Mouse (Mus musculus) forebrain, embryonic 16.5 days (tissue): ENCODE measurements around the gene Supt3. TPM values are rescaled to one million over a fixed set of nuclear protein-coding genes. Genes with fewer than 3 reads are reported as not detected.

Experiments used
- ATAC-seq: fragments of 200-750 bp; cut with Nextera tagmentation; 2 replicates; pipeline ENCODE4 v1.8.0; 2017; ENCODE audit warnings: mild to moderate bottlenecking, moderate library complexity
- H3K27ac ChIP-seq: fragments of 300-500 bp; sonication (generic); 2 replicates; pipeline ENCODE4 v1.5.1; 2014; ENCODE audit warnings: low read length, control low read depth
- H3K27me3 ChIP-seq: fragments of 300-500 bp; sonication (generic); replicated peaks from 2 replicates; pipeline ENCODE4 v1.6.1; 2014; ENCODE audit warnings: low read length; ENCODE audit not compliant: control insufficient read depth, insufficient read depth
- H3K36me3 ChIP-seq: fragments of 300-500 bp; sonication (generic); 2 replicates; pipeline ENCODE4 v1.6.1; 2014; ENCODE audit not compliant: control insufficient read depth, insufficient read depth
- H3K4me1 ChIP-seq: fragments of 300-500 bp; sonication (generic); replicated peaks from 2 replicates; pipeline ENCODE4 v1.6.1; 2014; ENCODE audit warnings: low read length; ENCODE audit not compliant: control insufficient read depth, insufficient read depth
- H3K4me2 ChIP-seq: fragments of 300-500 bp; sonication (generic); 2 replicates; pipeline ENCODE4 v1.6.1; 2014; ENCODE audit warnings: mild to moderate bottlenecking, low read length, control low read depth
- H3K4me3 ChIP-seq: fragments of 300-500 bp; sonication (generic); replicated peaks from 2 replicates; pipeline ENCODE4 v1.5.1; 2014; ENCODE audit warnings: mild to moderate bottlenecking, low read length, control low read depth
- H3K9ac ChIP-seq: fragments of 300-500 bp; sonication (generic); replicated peaks from 2 replicates; pipeline ENCODE4 v1.6.1; 2014; ENCODE audit warnings: low read depth, low read length, control low read depth
- H3K9me3 ChIP-seq: fragments of 300-500 bp; sonication (generic); 2 replicates; pipeline ENCODE4 v1.6.1; 2016; ENCODE audit warnings: low read length; ENCODE audit not compliant: control insufficient read depth
- WGBS: fragments of 180-500 bp; shearing (Covaris S2); extraction: QIAGEN DNeasy Blood & Tissue Kit; methylation state at CpG from one replicate; pipeline ENCODE4 v1.1.7; 2014; 5-methylcytosine and 5-hydroxymethylcytosine counted together
- polyA plus RNA-seq: library from polyadenylated mRNA; unstranded; fragments of >200 nt; fragmentation: Nextera tagmentation; extraction: Ambion mirVana; gene quantifications from 2 replicates; pipeline ENCODE4 v1.2.1, GENCODE M21; 2015

The Supt3 gene
- polyA plus RNA-seq, 1 experiment from 2014 or later, result 20.5 TPM

- H3K27me3 ChIP-seq, result no peaks in the 10 kb centered on the region
- H3K27ac ChIP-seq, result no peak overlapping the region
- H3K4me2 ChIP-seq, result no peak overlapping the region
- H3K4me3 ChIP-seq, result no peak overlapping the region
- 88% methylated on average over 3 of the region's 3 CpGs for WGBS
- H3K4me1 ChIP-seq, result no peaks in the 10 kb centered on the region
- no peak for ATAC-seq
- H3K9me3 ChIP-seq, result no peaks in the 10 kb centered on the region
- no peaks in the 10 kb centered on the region for H3K36me3 ChIP-seq
- H3K9ac ChIP-seq, result no peak overlapping the region
Observed at GRCm38 (mm10) chr17:45028441-45028840, 251.5 kb downstream of the Supt3 start.

- H3K4me1 ChIP-seq, result no peaks in the 10 kb centered on the region
- H3K9me3 ChIP-seq, result no peaks in the 10 kb centered on the region
- WGBS, result 94% methylated on average over 1 of the region's 1 CpGs
- no peak for ATAC-seq
- H3K27ac ChIP-seq, result no peak overlapping the region
- H3K4me2 ChIP-seq, result no peak overlapping the region
- no peaks in the 10 kb centered on the region for H3K27me3 ChIP-seq
- H3K9ac ChIP-seq, result no peak overlapping the region
- H3K36me3 ChIP-seq, result no peaks in the 10 kb centered on the region
- H3K4me3 ChIP-seq, result no peak overlapping the region
Observed at GRCm38 (mm10) chr17:45029106-45029505, 252.2 kb downstream of the Supt3 start.

DNA sequence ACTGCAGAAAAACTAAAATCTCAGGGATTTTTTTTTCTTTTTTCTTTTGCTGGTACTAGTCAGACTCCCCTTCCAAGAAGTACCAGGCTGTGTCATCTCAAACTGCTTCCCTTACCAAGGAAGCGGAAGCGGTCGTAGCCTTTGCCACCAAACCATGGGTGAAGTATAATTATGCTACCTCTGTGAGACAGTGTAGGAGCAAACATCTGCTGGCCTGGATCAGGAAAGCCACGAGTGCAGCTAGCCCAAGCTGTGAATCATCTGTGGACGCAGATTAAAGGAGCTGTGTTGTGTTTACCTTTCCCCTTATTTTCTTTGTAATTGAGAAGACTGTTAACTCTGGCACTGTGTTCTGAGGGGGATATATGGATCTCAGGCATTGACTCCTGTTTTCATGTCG, 255.3 kb downstream of the Supt3 start:
- no peaks in the 10 kb centered on the region for H3K36me3 ChIP-seq
- ATAC-seq, result no peak
- no peak overlapping the region for H3K4me2 ChIP-seq
- no peak overlapping the region for H3K9ac ChIP-seq
- no peaks in the 10 kb centered on the region for H3K4me1 ChIP-seq
- no peak overlapping the region for H3K27ac ChIP-seq
- H3K27me3 ChIP-seq, result no peaks in the 10 kb centered on the region
- 83% methylated on average over 6 of the region's 6 CpGs for WGBS
- H3K4me3 ChIP-seq, result no peak overlapping the region
- H3K9me3 ChIP-seq, result no peaks in the 10 kb centered on the region

GRCm38 (mm10) chr17:45033617-45034016, 256.7 kb downstream of the Supt3 start:
- no peaks in the 10 kb centered on the region for H3K4me1 ChIP-seq
- H3K27ac ChIP-seq, result no peak overlapping the region
- no peak for ATAC-seq
- no peak overlapping the region for H3K4me2 ChIP-seq
- H3K9ac ChIP-seq, result no peak overlapping the region
- H3K4me3 ChIP-seq, result no peak overlapping the region
- H3K27me3 ChIP-seq, result no peaks in the 10 kb centered on the region
- no peaks in the 10 kb centered on the region for H3K9me3 ChIP-seq
- no peaks in the 10 kb centered on the region for H3K36me3 ChIP-seq
- 86% methylated on average over 7 of the region's 7 CpGs for WGBS

DNA sequence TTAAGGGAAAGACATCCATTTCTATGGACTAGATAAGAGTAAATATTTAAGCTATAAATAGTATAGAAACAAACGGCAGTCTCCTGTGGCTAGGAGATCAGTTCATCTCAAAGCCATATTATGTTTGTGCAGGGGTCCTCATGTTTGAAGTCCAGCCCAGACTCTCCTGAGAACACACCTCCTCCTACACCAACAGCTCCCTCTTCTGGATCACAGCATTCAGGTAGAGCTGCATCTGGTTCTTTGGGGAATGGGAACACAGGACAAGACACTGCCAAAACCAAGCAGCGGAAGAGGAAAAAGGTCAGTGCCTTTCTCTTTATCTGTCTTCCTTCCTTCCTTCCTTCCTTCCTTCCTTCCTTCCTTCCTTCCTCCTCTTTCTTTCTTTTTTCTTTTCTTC, 264.1 kb downstream of the Supt3 start:
- Histone ChIP-seq H3K4me1 (no peaks in the 10 kb centered on the region), H3K4me3 (no peak overlapping the region), H3K27me3 (no peaks in the 10 kb centered on the region), H3K9me3 (no peaks in the 10 kb centered on the region), H3K4me2 (no peak overlapping the region), H3K27ac (no peak overlapping the region), H3K9ac (no peak overlapping the region), H3K36me3 (no peaks in the 10 kb centered on the region)
- WGBS, result 95% methylated on average over 2 of the region's 2 CpGs
- no peak for ATAC-seq

DNA sequence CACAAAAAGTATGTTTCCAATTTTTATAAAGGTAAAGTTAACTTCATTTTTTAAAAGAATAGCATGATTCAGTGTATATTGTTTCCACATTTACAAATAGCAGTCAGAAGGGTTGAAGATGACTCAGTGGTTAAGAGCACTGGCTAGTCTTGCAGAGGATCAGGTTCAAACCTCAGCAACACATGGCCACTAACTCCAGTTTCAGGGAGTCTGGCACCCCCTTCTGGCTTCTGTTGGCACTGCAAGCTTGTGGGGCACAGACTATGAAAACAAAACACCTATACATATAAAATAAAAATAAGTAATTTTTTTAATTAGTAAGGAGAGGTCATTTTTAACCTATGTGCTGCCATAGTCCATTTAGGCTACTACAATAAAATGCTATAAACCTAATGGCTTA, 268.9 kb downstream of the Supt3 start:
- Histone ChIP-seq H3K9ac (no peak overlapping the region), H3K4me3 (no peak overlapping the region), H3K27me3 (no peaks in the 10 kb centered on the region), H3K4me2 (no peak overlapping the region), H3K9me3 (no peaks in the 10 kb centered on the region), H3K4me1 (no peaks in the 10 kb centered on the region), H3K36me3 (no peaks in the 10 kb centered on the region), H3K27ac (no peak overlapping the region)
- ATAC-seq, result no peak

DNA sequence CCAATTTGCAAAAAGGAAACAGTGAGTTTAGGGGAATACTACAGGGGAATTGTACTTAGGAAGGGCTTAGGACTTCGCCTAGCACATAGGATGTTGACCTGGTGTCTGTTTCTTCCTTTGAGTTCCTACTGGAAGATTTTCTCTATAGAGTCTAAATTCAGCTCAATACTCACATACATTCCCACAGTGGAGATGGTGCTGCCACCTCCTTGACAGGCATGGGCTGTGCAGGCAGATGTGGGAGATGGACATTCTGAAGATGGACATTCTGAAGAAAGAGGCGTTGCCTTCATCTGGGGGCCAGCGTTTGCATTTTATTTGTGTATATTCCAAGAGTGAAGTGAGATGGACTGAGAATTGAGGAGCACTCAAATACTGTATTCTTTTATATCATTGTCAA, 269.6 kb downstream of the Supt3 start:
- Histone ChIP-seq H3K27me3 (no peaks in the 10 kb centered on the region), H3K4me2 (no peak overlapping the region), H3K9ac (no peak overlapping the region), H3K9me3 (no peaks in the 10 kb centered on the region), H3K36me3 (no peaks in the 10 kb centered on the region), H3K27ac (no peak overlapping the region), H3K4me1 (no peaks in the 10 kb centered on the region), H3K4me3 (no peak overlapping the region)
- no peak for ATAC-seq
- WGBS, result 93% methylated on average over 3 of the region's 3 CpGs

DNA sequence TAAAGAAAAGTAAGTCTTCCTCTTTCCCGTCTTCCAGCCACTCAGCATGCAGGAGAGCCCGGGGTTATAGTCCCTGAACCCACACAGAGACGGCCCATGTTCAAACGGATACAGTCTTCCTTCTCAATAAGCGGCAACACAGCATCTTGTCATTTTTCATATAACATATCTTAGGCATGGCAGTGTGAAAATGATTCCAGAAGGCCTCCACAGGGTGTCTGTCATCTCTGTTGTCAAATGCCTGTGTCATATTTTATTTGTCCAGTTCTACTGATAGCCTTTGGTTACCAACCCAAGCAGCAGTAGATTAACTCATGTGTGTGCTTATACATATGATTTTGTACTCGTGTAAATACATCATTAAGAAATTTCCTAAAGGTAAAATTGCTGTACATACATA, 270.3 kb downstream of the Supt3 start:
- Histone ChIP-seq H3K36me3 (no peaks in the 10 kb centered on the region), H3K27me3 (no peaks in the 10 kb centered on the region), H3K4me3 (no peak overlapping the region), H3K9me3 (no peaks in the 10 kb centered on the region), H3K4me1 (no peaks in the 10 kb centered on the region), H3K27ac (no peak overlapping the region), H3K4me2 (no peak overlapping the region), H3K9ac (no peak overlapping the region)
- WGBS, result 92% methylated on average over 6 of the region's 6 CpGs
- ATAC-seq, result no peak

- no peaks in the 10 kb centered on the region for H3K9me3 ChIP-seq
- H3K27me3 ChIP-seq, result no peaks in the 10 kb centered on the region
- H3K27ac ChIP-seq, result no peak overlapping the region
- H3K9ac ChIP-seq, result no peak overlapping the region
- no peaks in the 10 kb centered on the region for H3K4me1 ChIP-seq
- no peak for ATAC-seq
- no peak overlapping the region for H3K4me3 ChIP-seq
- no peak overlapping the region for H3K4me2 ChIP-seq
- WGBS, result 81% methylated on average over 3 of the region's 3 CpGs
- H3K36me3 ChIP-seq, result no peaks in the 10 kb centered on the region
Observed at GRCm38 (mm10) chr17:45051971-45052370, 275.0 kb downstream of the Supt3 start.

DNA sequence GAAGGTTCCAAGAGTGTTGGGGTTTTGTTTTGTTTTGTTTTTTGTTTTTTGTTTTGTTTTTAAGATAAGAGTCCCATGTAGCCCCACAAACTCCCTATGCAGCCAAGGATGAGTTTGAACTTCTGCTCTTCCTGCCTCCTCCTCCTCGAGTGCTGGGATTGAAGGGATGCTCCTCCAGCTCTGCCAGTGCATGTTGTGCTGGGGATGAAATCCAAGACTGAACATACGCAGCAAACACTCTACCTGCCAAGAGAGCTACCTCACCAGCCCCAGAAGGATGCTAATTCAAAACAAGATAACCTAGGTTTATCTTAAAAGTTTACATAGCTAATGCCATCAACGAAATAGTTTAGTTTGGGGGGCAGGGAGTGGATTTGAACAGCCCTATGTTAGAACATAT, 276.4 kb downstream of the Supt3 start:
- Histone ChIP-seq H3K4me3 (no peak overlapping the region), H3K36me3 (no peaks in the 10 kb centered on the region), H3K9me3 (no peaks in the 10 kb centered on the region), H3K9ac (no peak overlapping the region), H3K4me1 (peaks cover under 1% of the 10 kb centered on the region; the same call in 1 of the 2 replicates), H3K27me3 (no peaks in the 10 kb centered on the region), H3K27ac (no peak overlapping the region), H3K4me2 (no peak overlapping the region)
- no peak for ATAC-seq
- 75% methylated on average over 3 of the region's 3 CpGs for WGBS
